Mouse (Mus musculus) G1E (cell line): ENCODE measurements around the gene Gm20431.

ENCODE experiments used
- CTCF ChIP-seq: IDR thresholded peaks from 2 replicates; pipeline ENCODE4 v1.5.1; 2012; ENCODE audit warnings: low read depth, low read length, inconsistent platforms, mixed read lengths
- GATA1 ChIP-seq: IDR thresholded peaks from 2 replicates; pipeline ENCODE4 v1.6.1; 2012; ENCODE audit warnings: borderline replicate concordance, low read length, inconsistent platforms, mixed read lengths
- TAL1 ChIP-seq: conservative IDR thresholded peaks from 2 replicates; pipeline ENCODE4 v1.6.1; 2012; ENCODE audit warnings: low read depth, low read length, inconsistent platforms, mixed read lengths

DNA sequence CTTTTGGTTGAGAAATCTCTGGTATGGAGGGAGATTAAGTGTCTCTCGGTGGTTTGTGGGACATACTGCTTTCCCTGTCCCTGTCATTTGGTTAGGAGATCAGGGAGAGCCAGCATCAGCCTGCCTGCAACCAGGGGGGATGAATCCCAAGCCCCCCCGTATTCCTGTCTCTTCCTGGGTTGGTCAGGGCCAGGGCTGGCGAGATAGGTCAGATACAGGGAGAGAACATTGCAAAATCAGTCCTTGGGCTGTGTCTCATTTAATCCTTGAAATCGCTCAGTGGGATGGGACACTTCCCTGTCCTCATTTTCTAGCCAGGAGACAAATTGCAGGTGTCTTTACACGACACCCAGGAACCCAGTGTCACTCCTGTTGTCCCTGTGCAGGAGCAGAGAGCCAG, 38.7 kb upstream of the Gm20431 start:
- TF ChIP-seq GATA1 (no peak), CTCF (no peak), TAL1 (no peak)
